In genomic region chr16:32682194-32682593, GRCm38 (mm10) we compare ENCODE assay signal across 10 mouse cellular contexts. TPM values are rescaled to one million over a fixed set of nuclear protein-coding genes. Genes with fewer than 3 reads are reported as not detected.
A peak's percentile ranks its signal among the peaks of the same experiment; 100 is the strongest.
DNase-seq lines count a peak whose midpoint lies in the region; ATAC-seq and TF ChIP-seq lines count a peak whose summit lies in the region.
"Had no signal": no experiment of that assay in that cellular context is flagged by ENCODE, and none has a peak within 500 bp of the region (broad histone marks: within the 10 kb centered on the region; RNA-seq: fewer than 3 reads in every experiment).

No protein-coding gene starts in this region.

- H3K9me3 ChIP-seq in hindbrain, embryonic 14.5 days (ENCODE audit: control insufficient read depth, low read length), result no peaks in the 10 kb centered on the region
- no peaks in the 10 kb centered on the region for H3K9me3 ChIP-seq in liver, embryonic 14.5 days (ENCODE audit: control insufficient read depth, low read length)
- H3K9me3 ChIP-seq: hindbrain, embryonic 15.5 days had no signal

- WGBS in hindbrain, embryonic 14.5 days, result 33% methylated on average over 5 of the region's 5 CpGs
- WGBS in liver, embryonic 14.5 days (ENCODE audit: insufficient replicate concordance), result 23% methylated on average over 5 of the region's 5 CpGs

- ATAC-seq in cerebellum, adult (ENCODE audit: insufficient number of reproducible peaks, low FRiP score, low TSS enrichment), result 0 out of 2 replicates have a peak, but pooled peaks have one; percentile 26
- ATAC-seq in hindbrain, embryonic 14.5 days (ENCODE audit: low FRiP score), result no peak
- ATAC-seq in liver, embryonic 14.5 days (ENCODE audit: insufficient read depth), result peak; percentile 36; the same call in 1 of the 2 replicates
- ATAC-seq: Patski had no signal

- H3K4me1 ChIP-seq in hindbrain, embryonic 14.5 days (replicated peaks; ENCODE audit: control insufficient read depth, insufficient read depth, low read length), result no peaks in the 10 kb centered on the region
- H3K4me1 ChIP-seq in liver, embryonic 14.5 days (replicated peaks; ENCODE audit: control insufficient read depth in 2 of 2, insufficient read depth in 2 of 2, low read length in 1 of 2), result peaks cover 0 to 3% of the 10 kb centered on the region in 2 experiments; a peak in 1 of 4 replicates
- H3K4me1 ChIP-seq: hindbrain, embryonic 15.5 days had no signal

- TF ChIP-seq EP300 in liver, embryonic 14.5 days (IDR thresholded peaks at IDR 0.05; ENCODE audit: low read depth), result no peak

- H3K4me2 ChIP-seq in hindbrain, embryonic 14.5 days (replicated peaks), result no peak overlapping the region
- H3K4me2 ChIP-seq in liver, embryonic 14.5 days (ENCODE audit: low read depth), result no peak overlapping the region
- H3K4me2 ChIP-seq: hindbrain, embryonic 15.5 days had no signal

- H3K36me3 ChIP-seq in hindbrain, embryonic 14.5 days (replicated peaks; ENCODE audit: control insufficient read depth, insufficient read depth), result peaks cover 57% of the 10 kb centered on the region
- peaks cover 6% of the 10 kb centered on the region for H3K36me3 ChIP-seq in liver, embryonic 14.5 days (replicated peaks; ENCODE audit: control insufficient read depth, insufficient read depth, low read depth)

- peak; percentile 85 for TF ChIP-seq CTCF in liver, embryonic 14.5 days (IDR thresholded peaks at IDR 0.05; ENCODE audit: low read depth)

- no peak overlapping the region for H3K27ac ChIP-seq in hindbrain, embryonic 14.5 days
- H3K27ac ChIP-seq in liver, embryonic 14.5 days, result no peak overlapping the region
- H3K27ac ChIP-seq: hindbrain, embryonic 15.5 days had no signal

- no peak overlapping the region for H3K4me3 ChIP-seq in hindbrain, embryonic 14.5 days (replicated peaks; ENCODE audit: low read length)
- H3K4me3 ChIP-seq in liver, embryonic 14.5 days (ENCODE audit: insufficient read depth in 1 of 2, low read depth in 2 of 2, low read length in 2 of 2), result no peak overlapping the region
- H3K4me3 ChIP-seq: hindbrain, embryonic 15.5 days had no signal

- no peaks in the 10 kb centered on the region for H3K27me3 ChIP-seq in hindbrain, embryonic 14.5 days (ENCODE audit: control insufficient read depth, insufficient read depth, low read length)
- no peaks in the 10 kb centered on the region for H3K27me3 ChIP-seq in liver, embryonic 14.5 days (ENCODE audit: control insufficient read depth, insufficient read depth, low read length)
- H3K27me3 ChIP-seq: hindbrain, embryonic 15.5 days; Patski had no signal

- no peak for DNase-seq in cerebellum, adult 11 months
- peak; percentile 80 for DNase-seq in urinary bladder, postnatal 14 days (ENCODE audit: low spot score)
- DNase-seq in urinary bladder, postnatal 10 days (ENCODE audit: low spot score), result no peak
- DNase-seq in embryo, embryonic 10.5 days (ENCODE audit: low spot score), result peak; percentile 90
- DNase-seq in hindbrain, embryonic 14.5 days (ENCODE audit: low spot score), result peak; percentile 81
- DNase-seq in liver, embryonic 14.5 days (ENCODE audit: low read depth in 3 of 3, low spot score in 3 of 3), result peak; percentile 60 to 73 (median 61)
- peak; percentile 85 for DNase-seq in retina, postnatal 1 day

- H3K9ac ChIP-seq in hindbrain, embryonic 14.5 days, result no peak overlapping the region
- H3K9ac ChIP-seq in liver, embryonic 14.5 days (replicated peaks), result no peak overlapping the region
- H3K9ac ChIP-seq: hindbrain, embryonic 15.5 days had no signal

RNA-seq across cellular contexts. Expression of gene Tnk2, which starts 38.5 kb away (rescaled TPM):
- 17.4 and 20.0 TPM in 2 replicates for polyA plus RNA-seq in hindbrain, embryonic 14.5 days (2014; fragmentation: Nextera tagmentation; extraction: Ambion mirVana)
- polyA plus RNA-seq in liver, embryonic 14.5 days (2012; rRNA removed), result 15.3 and 19.4 TPM in 2 replicates
- polyA plus RNA-seq in liver, embryonic 14.5 days (2014; fragmentation: Nextera tagmentation; extraction: Ambion mirVana), result 3.8 and 4.6 TPM in 2 replicates

RNA-seq across cellular contexts. Expression of gene Muc4, which starts 53.5 kb away (rescaled TPM):
- not detected in 2 replicates for polyA plus RNA-seq in hindbrain, embryonic 14.5 days (2014; fragmentation: Nextera tagmentation; extraction: Ambion mirVana)
- 0.63 and 0.71 TPM in 2 replicates for polyA plus RNA-seq in liver, embryonic 14.5 days (2012; rRNA removed)
- 0.76 and 0.79 TPM in 2 replicates for polyA plus RNA-seq in liver, embryonic 14.5 days (2014; fragmentation: Nextera tagmentation; extraction: Ambion mirVana)
- polyA plus RNA-seq: hindbrain, embryonic 15.5 days; Patski had no signal

Comparison
In these comparisons a context has a peak if more than half of its experiments do, and no peak if none do; other contexts are left out.
1. DNase-seq: peak in urinary bladder, postnatal 14 days (single experiment), embryo, embryonic 10.5 days (single experiment), hindbrain, embryonic 14.5 days (single experiment), liver, embryonic 14.5 days (3 of 3) and retina, postnatal 1 day (single experiment); none in cerebellum, adult 11 months (single experiment) and urinary bladder, postnatal 10 days (single experiment).